Mouse (Mus musculus): ENCODE results near the gene Cnot1. TPM values are rescaled to one million over a fixed set of nuclear protein-coding genes. Genes with fewer than 3 reads are reported as not detected.

Cnot1 gene
- total RNA-seq, 2 experiments from 2014 or later: 119 to 124 TPM

GRCm38 (mm10) chr8:95760323-95760722 lies 46.9 kb downstream of the Cnot1 start:
- DNase-seq: no peak
- intact Hi-C loops (cut with DNase I): loop anchor here (5.0 to 10.0 kb wide), 3 partner anchors 33 to 154 kb away; no protein-coding TSS in a partner anchor

- DNase-seq: no peak
- intact Hi-C loops (cut with DNase I): no loop called here
Measured at GRCm38 (mm10) chr8:95751924-95752323, 55.3 kb downstream of the Cnot1 start.

GRCm38 (mm10) chr8:95748028-95748427 lies 59.2 kb downstream of the Cnot1 start:
- intact Hi-C loops (cut with DNase I): no loop called here
- DNase-seq: no peak

- no peak for DNase-seq
- intact Hi-C loops (cut with DNase I): no loop called here
Measured at GRCm38 (mm10) chr8:95741732-95742131, 65.5 kb downstream of the Cnot1 start.

DNA sequence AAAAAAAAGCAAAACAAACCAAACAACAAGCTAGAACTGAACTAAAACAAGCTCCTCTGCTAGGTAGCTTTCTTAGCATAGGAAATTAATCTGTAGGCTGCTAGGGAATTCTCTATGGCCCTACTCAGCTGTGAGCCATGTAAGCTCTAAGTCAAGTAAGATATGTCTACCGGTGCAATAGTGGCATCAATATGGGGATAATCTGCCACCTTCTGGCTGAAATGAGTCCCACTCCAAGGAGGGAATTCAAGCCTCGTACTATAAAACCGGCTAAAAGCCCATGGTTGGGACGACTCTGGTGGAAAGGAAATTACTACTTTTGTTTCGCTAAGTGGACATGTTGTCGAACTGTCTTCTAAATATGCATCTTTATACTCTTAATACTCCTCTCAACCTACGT lies 68.7 kb downstream of the Cnot1 start:
- intact Hi-C loops (cut with DNase I): loop anchor here (2.0 kb wide), 1 partner anchor 18 kb away; no protein-coding TSS in a partner anchor

DNA sequence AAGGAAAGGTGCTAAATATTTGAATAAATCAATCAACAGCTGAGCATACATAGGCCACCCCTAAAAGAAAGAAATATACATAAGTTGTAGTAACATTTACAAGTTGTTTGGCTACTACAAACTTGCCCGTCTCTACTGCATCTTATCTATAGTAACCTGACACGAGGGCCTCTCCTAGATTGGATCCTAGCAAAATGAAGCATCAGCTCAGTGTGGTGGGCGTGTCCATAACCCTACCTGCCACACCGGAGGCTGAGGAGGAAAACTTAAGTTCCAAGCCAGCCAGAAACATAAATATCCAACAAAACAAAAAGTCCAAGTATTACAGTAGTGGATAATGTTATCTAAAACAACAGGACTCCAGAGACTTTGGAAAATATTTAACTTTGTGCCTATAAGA lies 79.6 kb downstream of the Cnot1 start:
- no peak for DNase-seq
- intact Hi-C loops (cut with DNase I): loop anchor here (5.0 kb wide), 1 partner anchor 35 kb away; no protein-coding TSS in a partner anchor

More for the DNA sequence above, 68.7 kb downstream of the Cnot1 start:
- no peak for DNase-seq

GRCm38 (mm10) chr8:95716546-95717335 lies 90.5 kb downstream of the Cnot1 start:
- intact Hi-C loops (cut with DNase I): no loop called here
- no peak for DNase-seq

DNA sequence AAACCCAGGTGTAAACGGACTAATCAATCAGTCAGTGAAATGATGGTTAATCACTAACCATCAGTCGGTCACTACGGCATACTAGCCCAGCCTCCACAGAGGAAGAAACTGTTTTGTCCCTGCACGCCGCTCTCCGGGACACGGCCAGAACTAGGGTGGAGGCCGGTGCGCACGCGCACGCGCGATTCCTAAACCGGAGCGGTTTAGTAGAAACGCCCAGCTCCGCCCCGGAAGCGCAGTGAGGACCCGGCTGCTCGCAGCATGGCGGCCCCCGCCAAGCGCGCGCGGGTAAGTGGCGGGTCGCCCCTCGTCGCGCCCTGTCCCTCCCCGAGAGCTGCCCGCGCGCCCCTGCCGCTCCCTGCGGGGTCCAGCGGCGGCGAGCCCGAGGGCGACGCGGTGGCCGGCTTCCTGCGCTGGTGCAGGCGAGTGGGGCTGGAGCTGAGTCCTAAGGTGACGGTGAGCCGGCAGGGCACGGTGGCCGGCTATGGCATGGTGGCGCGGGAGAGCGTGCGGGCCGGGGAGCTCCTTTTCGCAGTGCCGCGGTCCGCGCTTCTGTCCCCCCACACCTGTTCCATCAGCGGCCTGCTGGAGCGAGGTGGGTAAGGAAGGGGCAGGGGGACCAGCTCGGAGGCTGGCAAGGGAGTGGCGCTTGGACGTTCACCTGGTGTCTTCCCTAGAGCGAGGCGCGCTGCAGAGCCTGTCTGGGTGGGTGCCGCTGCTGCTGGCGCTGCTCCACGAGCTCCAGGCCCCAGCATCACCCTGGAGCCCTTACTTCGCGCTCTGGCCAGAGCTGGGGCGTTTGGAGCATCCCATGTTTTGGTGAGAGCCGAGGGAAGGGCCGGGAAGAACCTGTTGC lies 91.4 kb downstream of the Cnot1 start, which contains the start of gene Setd6:
Setd6 (plus strand) TSS at position 206 of the 856 bp plus-strand sequence.
- intact Hi-C loops (cut with DNase I): no loop called here
- DNase-seq: peak; percentile 84 to 87

- intact Hi-C loops (cut with DNase I): loop anchor here (5.0 kb wide), 2 partner anchors 117 to 202 kb away; no protein-coding TSS in a partner anchor
- no peak for DNase-seq
Measured at GRCm38 (mm10) chr8:95714837-95715413, 92.3 kb downstream of the Cnot1 start.

DNA sequence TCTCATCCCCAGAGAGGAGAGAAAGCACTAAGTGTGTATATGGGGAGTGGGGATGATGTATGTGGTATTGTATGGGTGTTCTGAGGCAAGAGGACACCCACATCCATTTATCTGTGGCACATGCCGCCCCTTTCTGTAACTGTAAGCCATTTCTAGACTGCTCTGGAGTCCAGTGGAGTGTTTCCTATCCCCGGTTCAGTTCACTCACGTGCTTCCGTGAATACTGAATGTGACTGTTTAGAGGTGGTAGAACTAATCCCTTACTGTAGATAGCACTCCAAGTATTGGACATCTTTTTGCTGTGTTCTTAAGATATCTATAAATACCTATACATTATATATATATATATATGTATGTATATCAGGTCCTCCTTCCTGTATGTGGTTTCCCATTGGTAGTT lies 92.9 kb downstream of the Cnot1 start:
- intact Hi-C loops (cut with DNase I): loop anchor here (5.0 kb wide), 2 partner anchors 118 to 203 kb away; no protein-coding TSS in a partner anchor
- no peak for DNase-seq

- intact Hi-C loops (cut with DNase I): loop anchor here (5.0 kb wide), 2 partner anchors 119 to 204 kb away; no protein-coding TSS in a partner anchor
- DNase-seq: peak; percentile 68 to 73
Measured at GRCm38 (mm10) chr8:95713100-95714010, 93.9 kb downstream of the Cnot1 start.

DNA sequence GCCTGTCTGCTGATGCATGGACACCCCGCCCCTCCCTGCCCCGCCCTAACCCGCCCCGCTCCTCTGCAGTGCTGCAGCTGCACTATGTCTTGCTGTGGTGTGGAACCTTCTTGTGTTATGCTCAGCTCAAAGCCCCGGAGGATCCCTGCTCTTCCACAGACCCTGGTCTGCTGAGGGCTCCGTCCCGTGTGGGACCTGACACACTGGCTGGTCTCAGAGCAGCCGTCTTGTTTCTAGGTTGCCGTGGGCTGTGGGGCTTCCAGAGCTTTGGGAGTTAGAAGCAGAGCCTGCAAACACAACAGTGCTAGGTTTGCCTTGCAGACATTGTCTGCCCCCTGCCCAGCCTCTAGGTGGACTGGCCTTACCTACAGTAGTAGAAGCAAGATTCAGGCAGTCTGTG lies 94.9 kb downstream of the Cnot1 start:
- DNase-seq: no peak
- intact Hi-C loops (cut with DNase I): loop anchor here (5.0 kb wide), 2 partner anchors 120 to 205 kb away; no protein-coding TSS in a partner anchor

- no peak for DNase-seq
- intact Hi-C loops (cut with DNase I): loop anchor here (5.0 kb wide), 2 partner anchors 121 to 206 kb away; no protein-coding TSS in a partner anchor
Measured at GRCm38 (mm10) chr8:95711029-95711428, 96.2 kb downstream of the Cnot1 start.

DNA sequence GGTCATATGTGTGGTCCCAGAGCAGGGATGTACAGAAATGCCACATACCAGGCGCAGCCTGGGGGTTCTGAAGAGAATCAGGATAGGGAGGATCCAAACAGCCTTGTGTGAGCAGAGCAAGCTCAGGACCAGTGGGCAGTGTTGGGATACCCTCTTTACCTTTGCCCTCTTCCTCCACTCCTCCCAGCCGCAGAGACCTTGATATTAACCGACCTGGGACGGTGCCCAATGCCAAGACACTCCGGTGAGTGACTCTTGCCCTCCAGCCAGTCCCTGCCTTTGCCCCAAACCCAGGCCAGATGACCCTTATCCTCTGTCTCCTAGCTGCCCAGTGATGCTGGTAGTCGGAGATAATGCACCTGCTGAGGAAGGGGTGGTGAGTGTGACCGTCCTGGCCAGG lies 97.7 kb downstream of the Cnot1 start:
- DNase-seq: no peak
- intact Hi-C loops (cut with DNase I): no loop called here

GRCm38 (mm10) chr8:95704538-95704937 lies 102.7 kb downstream of the Cnot1 start:
- intact Hi-C loops (cut with DNase I): no loop called here
- DNase-seq: no peak

DNA sequence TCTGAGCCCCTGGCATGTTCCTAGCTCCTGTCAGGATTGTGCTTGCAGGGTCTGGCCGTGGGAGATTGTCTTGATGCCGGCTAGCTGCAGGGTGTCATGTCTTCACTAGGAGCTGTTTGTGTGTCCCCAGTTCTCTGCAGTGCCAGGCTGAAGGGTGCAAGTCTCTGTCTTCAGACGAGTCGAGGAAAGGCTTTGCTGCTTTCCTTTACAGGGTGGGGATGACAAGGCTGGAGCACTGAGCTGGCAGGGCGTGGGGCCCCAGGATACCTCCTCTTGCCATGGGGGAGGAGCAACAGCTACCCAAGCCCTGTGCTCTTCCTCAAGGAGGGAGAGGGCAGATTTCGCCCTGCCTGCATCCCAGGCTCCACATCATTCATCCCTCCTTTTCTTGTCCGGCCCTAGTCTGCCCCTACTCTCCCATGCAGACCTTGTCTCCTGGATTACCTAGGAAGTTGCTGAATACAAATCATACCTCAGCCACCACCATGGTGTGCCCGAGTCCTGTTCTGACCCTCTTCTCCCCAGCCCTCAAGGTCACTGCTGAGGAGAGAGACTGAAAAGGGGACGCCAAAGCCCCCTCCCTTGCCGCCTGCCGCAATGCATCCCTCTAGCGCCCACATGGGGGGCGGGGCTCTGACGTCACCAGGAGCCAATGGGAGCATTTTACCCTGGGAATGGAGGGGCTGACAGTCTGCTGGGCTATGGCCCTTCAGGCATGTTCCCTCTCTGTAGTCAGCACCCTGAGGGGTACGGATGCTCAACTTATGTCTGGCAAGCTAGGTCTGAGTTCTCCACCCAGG lies 103.6 kb downstream of the Cnot1 start:
- DNase-seq: peak; percentile 44 to 46
- intact Hi-C loops (cut with DNase I): no loop called here

DNA sequence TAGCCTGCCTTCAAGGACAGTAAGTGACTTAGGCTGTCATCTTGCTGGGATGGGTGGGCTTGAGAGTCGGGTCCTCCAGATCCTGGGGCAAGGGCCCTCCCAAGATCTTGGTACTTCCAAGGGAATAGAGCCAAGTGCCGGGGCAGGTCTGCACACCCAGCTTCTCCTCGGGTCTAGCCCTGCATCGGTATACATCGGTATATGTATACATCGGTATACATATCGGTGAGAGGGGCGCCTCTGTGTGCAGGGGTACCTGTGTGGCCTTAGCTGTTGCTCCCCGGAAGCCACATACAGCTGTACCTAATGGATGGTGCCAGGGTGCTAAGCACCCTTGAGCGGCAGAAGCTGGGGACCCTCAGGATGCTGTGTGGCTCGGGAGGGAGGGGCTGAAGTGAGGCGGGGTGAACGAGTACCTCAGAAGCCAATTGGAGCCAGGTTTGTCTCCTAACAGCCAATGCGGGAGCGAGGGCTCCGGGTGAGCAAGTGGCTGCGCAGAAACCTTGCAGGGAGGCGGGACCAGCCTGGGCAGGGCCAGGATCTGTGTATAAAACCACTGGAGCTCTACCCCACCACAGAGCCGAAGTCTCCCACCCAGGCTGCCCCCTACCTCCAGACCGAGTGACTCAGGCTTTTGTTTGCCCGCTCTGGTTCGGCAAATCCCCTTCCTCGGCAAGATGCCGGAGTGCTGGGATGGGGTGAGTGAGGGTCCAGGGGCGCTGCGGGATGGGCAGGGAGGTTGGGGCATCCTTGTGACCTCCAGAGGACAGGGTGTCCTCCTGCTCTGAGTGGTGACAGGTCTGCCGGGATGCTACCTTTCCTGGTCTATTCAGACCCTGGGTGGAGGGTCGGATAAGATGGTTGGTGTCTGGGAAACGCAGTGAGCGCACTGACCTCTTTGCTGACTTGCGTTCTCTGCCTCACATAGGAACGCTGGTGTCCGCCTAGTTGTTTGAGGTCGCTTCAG lies 104.5 kb downstream of the Cnot1 start:
- intact Hi-C loops (cut with DNase I): no loop called here

GRCm38 (mm10) chr8:95701809-95702208 lies 105.5 kb downstream of the Cnot1 start:
- no peak for DNase-seq
- intact Hi-C loops (cut with DNase I): no loop called here

More for the DNA sequence above, 104.5 kb downstream of the Cnot1 start:
- DNase-seq: peak; percentile 72 to 74
